Mouse (Mus musculus): ENCODE data around the gene Cib1. TPM values are rescaled to one million over a fixed set of nuclear protein-coding genes. Genes with fewer than 3 reads are reported as not detected.
A peak's percentile ranks its signal among the peaks of the same experiment; 100 is the strongest.

Cib1 gene
- polyA plus RNA-seq, 1 experiment from 2014 or later: 55.0 TPM

GRCm38 (mm10) chr7:80192226-80193061 lies 40.2 kb downstream of the Cib1 start:
- peak overlapping the region; percentile 62; the same call in 1 of the 2 replicates for H3K27ac ChIP-seq (ENCODE audit: low read depth, low read length)
- 5% methylated on average over 16 of the region's 16 CpGs for WGBS
- no peaks in the 10 kb centered on the region for H3K9me3 ChIP-seq (ENCODE audit: control insufficient read depth, low read length)
- DNase-seq (ENCODE audit: low spot score, missing footprints) (peak; percentile 96), ATAC-seq (ENCODE audit: low FRiP score) (peak; percentile 87)
- peak overlapping the region; percentile 34 for H3K4me2 ChIP-seq
- no peaks in the 10 kb centered on the region for H3K27me3 ChIP-seq (ENCODE audit: control insufficient read depth, insufficient read depth, low read length)
- peaks cover 44% of the 10 kb centered on the region for H3K4me1 ChIP-seq (ENCODE audit: control insufficient read depth, insufficient read depth, low read length)
- H3K36me3 ChIP-seq (ENCODE audit: control insufficient read depth, insufficient read depth, low read length): no peaks in the 10 kb centered on the region
- peak overlapping the region; percentile 10 for H3K9ac ChIP-seq (ENCODE audit: low read length)
- peak overlapping the region; percentile 10 for H3K4me3 ChIP-seq (ENCODE audit: low read depth, low read length)

DNA sequence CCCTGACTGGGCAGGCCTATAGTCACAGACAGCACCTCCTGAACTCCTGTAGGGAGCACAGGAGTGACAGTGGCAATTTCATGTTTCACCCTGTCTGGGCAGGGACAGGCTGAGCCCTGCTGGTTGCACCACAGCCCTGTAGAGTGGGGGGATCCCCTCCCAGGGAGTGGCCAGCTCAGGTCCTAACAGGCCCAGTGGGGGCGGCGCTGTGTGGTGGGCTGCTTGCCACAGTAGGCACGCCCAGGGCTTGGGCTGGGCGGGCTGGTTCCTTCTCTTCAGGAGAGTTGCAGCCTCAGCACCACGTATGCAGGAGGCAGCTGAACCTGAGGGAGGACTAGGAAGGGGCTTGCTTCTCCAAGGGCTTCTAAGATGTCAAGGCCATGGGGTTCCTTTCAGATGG lies 41.2 kb downstream of the Cib1 start:
- WGBS: 32% methylated on average over 5 of the region's 5 CpGs
- ATAC-seq (ENCODE audit: low FRiP score): no peak
- Histone ChIP-seq H3K27ac (ENCODE audit: low read depth, low read length) (no peak overlapping the region; the same call in 1 of the 2 replicates), H3K36me3 (ENCODE audit: control insufficient read depth, insufficient read depth, low read length) (no peaks in the 10 kb centered on the region), H3K4me2 (no peak overlapping the region), H3K4me1 (ENCODE audit: control insufficient read depth, insufficient read depth, low read length) (peaks cover 43% of the 10 kb centered on the region), H3K9ac (ENCODE audit: low read length) (no peak overlapping the region; the same call in 1 of the 2 replicates), H3K4me3 (ENCODE audit: low read depth, low read length) (no peak overlapping the region), H3K27me3 (ENCODE audit: control insufficient read depth, insufficient read depth, low read length) (no peaks in the 10 kb centered on the region), H3K9me3 (ENCODE audit: control insufficient read depth, low read length) (no peaks in the 10 kb centered on the region)
- no peak for DNase-seq (ENCODE audit: low spot score, missing footprints)

- peaks cover 43% of the 10 kb centered on the region for H3K4me1 ChIP-seq (ENCODE audit: control insufficient read depth, insufficient read depth, low read length)
Measured at GRCm38 (mm10) chr7:80189147-80189933, 43.3 kb downstream of the Cib1 start.

GRCm38 (mm10) chr7:80188579-80189125 lies 44.0 kb downstream of the Cib1 start:
- H3K4me2 ChIP-seq: no peak overlapping the region
- WGBS: 62% methylated on average over 2 of the region's 2 CpGs
- DNase-seq (ENCODE audit: low spot score, missing footprints) (no peak), ATAC-seq (ENCODE audit: low FRiP score) (no peak)
- H3K27ac ChIP-seq (ENCODE audit: low read depth, low read length): no peak overlapping the region
- H3K27me3 ChIP-seq (ENCODE audit: control insufficient read depth, insufficient read depth, low read length): no peaks in the 10 kb centered on the region
- H3K9ac ChIP-seq (ENCODE audit: low read length): no peak overlapping the region
- no peaks in the 10 kb centered on the region for H3K9me3 ChIP-seq (ENCODE audit: control insufficient read depth, low read length)
- no peak overlapping the region for H3K4me3 ChIP-seq (ENCODE audit: low read depth, low read length)
- peaks cover 40% of the 10 kb centered on the region for H3K4me1 ChIP-seq (ENCODE audit: control insufficient read depth, insufficient read depth, low read length)
- H3K36me3 ChIP-seq (ENCODE audit: control insufficient read depth, insufficient read depth, low read length): no peaks in the 10 kb centered on the region

More at GRCm38 (mm10) chr7:80189147-80189933, 43.3 kb downstream of the Cib1 start:
- no peaks in the 10 kb centered on the region for H3K27me3 ChIP-seq (ENCODE audit: control insufficient read depth, insufficient read depth, low read length)
- no peaks in the 10 kb centered on the region for H3K36me3 ChIP-seq (ENCODE audit: control insufficient read depth, insufficient read depth, low read length)
- 60% methylated on average over 11 of the region's 11 CpGs for WGBS
- no peak overlapping the region for H3K9ac ChIP-seq (ENCODE audit: low read length)
- ATAC-seq (ENCODE audit: low FRiP score) (no peak), DNase-seq (ENCODE audit: low spot score, missing footprints) (no peak)
- H3K9me3 ChIP-seq (ENCODE audit: control insufficient read depth, low read length): no peaks in the 10 kb centered on the region
- H3K4me3 ChIP-seq (ENCODE audit: low read depth, low read length): no peak overlapping the region
- H3K27ac ChIP-seq (ENCODE audit: low read depth, low read length): no peak overlapping the region
- H3K4me2 ChIP-seq: no peak overlapping the region

DNA sequence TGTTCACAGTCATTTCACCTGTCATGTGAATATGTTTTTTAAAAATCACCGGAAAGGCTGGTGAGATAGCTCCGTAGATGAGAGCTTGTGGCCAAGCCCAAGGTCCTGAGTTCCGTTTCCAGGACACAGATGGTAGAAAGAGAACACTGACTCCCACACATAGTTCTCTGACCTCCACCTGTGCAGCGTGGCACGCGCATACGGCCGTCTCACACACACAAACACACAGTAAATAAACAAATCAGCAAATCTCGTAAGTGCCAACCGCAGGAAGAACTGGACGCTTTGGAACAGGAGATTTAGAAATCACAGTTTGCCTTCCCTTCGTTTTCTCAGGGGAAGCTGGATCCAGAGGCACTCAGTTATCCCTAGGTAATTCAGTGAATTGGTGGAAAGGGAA lies 45.1 kb downstream of the Cib1 start:
- Histone ChIP-seq H3K4me3 (ENCODE audit: low read depth, low read length) (peak overlapping the region; percentile 46), H3K27me3 (ENCODE audit: control insufficient read depth, insufficient read depth, low read length) (no peaks in the 10 kb centered on the region), H3K4me2 (peak overlapping the region; percentile 56), H3K4me1 (ENCODE audit: control insufficient read depth, insufficient read depth, low read length) (peaks cover 35% of the 10 kb centered on the region), H3K27ac (ENCODE audit: low read depth, low read length) (peak overlapping the region; percentile 83), H3K36me3 (ENCODE audit: control insufficient read depth, insufficient read depth, low read length) (no peaks in the 10 kb centered on the region), H3K9me3 (ENCODE audit: control insufficient read depth, low read length) (no peaks in the 10 kb centered on the region), H3K9ac (ENCODE audit: low read length) (peak overlapping the region; percentile 64)
- DNase-seq (ENCODE audit: low spot score, missing footprints) (peak; percentile 89), ATAC-seq (ENCODE audit: low FRiP score) (no peak)
- WGBS: 36% methylated on average over 12 of the region's 12 CpGs

DNA sequence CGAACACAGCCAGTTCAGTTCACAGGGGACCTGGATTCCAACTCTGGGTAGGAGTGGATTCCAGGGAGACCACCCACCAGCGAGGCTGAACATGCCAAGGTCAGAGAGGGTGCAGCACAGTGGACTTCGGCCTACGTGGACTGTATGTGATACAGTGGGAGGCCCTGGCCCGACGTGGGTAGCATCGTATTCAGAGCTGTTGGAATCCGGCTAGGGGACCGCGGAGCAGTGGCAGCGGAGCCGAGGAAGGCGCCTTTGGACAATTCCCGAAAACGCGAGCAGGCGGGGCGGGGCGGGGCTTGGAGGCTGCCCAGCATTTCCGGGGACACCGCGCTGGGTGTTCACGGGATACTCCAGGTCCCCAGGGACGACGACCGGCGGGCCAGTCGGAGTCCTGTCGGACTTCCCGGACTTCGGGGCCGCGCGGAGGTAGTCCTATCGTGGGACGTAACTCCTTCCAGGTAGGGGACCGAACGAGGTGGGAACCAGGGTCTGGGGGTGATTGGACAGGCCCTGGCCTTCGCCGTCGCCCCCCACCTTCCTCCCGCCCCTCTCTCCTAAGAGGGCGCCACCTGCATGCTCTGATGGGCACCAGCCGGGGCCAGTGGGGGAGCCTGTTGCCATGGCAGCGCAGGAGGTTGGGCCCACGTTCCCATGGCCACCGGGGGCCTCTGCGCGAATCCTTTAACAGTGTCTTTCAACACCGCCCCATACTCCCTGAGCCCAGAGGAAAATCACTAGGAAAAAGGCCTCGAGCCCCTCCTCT lies 45.9 kb downstream of the Cib1 start, which contains the start of gene Sema4b:
Gene Sema4b, plus strand, starts transcription at position 311 of the 766 bp plus-strand sequence.
- Histone ChIP-seq H3K4me3 (ENCODE audit: low read depth, low read length) (peak within 1 kb of the TSS; percentile 46), H3K9me3 (ENCODE audit: control insufficient read depth, low read length) (no peaks in the 10 kb centered on the region), H3K4me1 (ENCODE audit: control insufficient read depth, insufficient read depth, low read length) (peaks cover 27% of the 10 kb centered on the region), H3K27me3 (ENCODE audit: control insufficient read depth, insufficient read depth, low read length) (no peaks in the 10 kb centered on the region), H3K36me3 (ENCODE audit: control insufficient read depth, insufficient read depth, low read length) (no peaks in the 10 kb centered on the region), H3K4me2 (peak within 1 kb of the TSS; percentile 56), H3K27ac (ENCODE audit: low read depth, low read length) (peak within 1 kb of the TSS; percentile 83), H3K9ac (ENCODE audit: low read length) (peak within 1 kb of the TSS; percentile 68)
- ATAC-seq (ENCODE audit: low FRiP score) (peak; percentile 94), DNase-seq (ENCODE audit: low spot score, missing footprints) (peak; percentile 99)
- under 1% methylated on average over 51 of the region's 51 CpGs for WGBS

DNA sequence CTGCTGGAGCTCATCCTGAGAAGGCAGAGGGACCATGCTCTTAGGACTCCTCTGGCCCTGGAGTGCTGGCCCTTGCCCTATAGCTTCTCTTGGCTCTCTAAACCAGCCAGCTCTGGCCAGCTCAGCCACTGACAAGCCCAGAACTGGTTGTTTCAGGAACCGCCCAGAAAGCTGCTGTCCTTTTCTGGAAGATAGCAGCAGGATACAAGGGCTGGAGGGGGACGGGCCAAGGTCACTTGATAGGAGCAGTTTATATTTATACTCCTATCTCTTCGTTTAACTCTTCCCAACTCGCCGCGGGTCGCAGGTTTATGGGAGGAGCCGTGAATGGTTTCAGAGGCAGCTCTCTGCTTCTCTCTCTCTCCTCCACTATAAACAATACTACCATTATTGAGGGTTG lies 46.6 kb downstream of the Cib1 start:
- ATAC-seq (ENCODE audit: low FRiP score): no peak
- no peak for DNase-seq (ENCODE audit: low spot score, missing footprints)
- Histone ChIP-seq H3K27me3 (ENCODE audit: control insufficient read depth, insufficient read depth, low read length) (no peaks in the 10 kb centered on the region), H3K27ac (ENCODE audit: low read depth, low read length) (peak overlapping the region; percentile 83; the same call in 1 of the 2 replicates), H3K36me3 (ENCODE audit: control insufficient read depth, insufficient read depth, low read length) (no peaks in the 10 kb centered on the region), H3K4me1 (ENCODE audit: control insufficient read depth, insufficient read depth, low read length) (peaks cover 22% of the 10 kb centered on the region), H3K4me2 (peak overlapping the region; percentile 56; the same call in 1 of the 2 replicates), H3K9me3 (ENCODE audit: control insufficient read depth, low read length) (no peaks in the 10 kb centered on the region), H3K9ac (ENCODE audit: low read length) (no peak overlapping the region), H3K4me3 (ENCODE audit: low read depth, low read length) (no peak overlapping the region)
- WGBS: 12% methylated on average over 8 of the region's 8 CpGs

DNA sequence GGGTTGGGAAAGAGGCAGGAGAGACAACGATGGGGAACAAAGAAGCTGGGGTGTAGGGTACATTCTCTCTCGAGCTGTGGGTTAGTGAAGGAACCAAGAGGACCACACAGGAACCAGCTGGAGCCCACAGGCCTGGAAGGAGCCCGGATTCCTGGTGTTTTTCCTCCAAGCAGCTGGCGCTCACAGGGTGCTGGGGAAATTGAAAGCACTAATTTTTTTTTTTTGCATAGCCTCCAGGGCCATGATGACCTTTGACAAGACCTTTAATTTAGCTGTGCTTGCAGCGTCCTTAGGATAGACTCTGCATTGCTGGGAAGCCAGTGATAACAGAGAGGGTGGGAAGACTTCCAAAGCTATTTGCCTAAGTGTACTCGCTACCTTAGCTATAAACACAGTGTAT lies 47.6 kb downstream of the Cib1 start:
- Histone ChIP-seq H3K4me2 (no peak overlapping the region), H3K9ac (ENCODE audit: low read length) (no peak overlapping the region), H3K27me3 (ENCODE audit: control insufficient read depth, insufficient read depth, low read length) (no peaks in the 10 kb centered on the region), H3K36me3 (ENCODE audit: control insufficient read depth, insufficient read depth, low read length) (no peaks in the 10 kb centered on the region), H3K27ac (ENCODE audit: low read depth, low read length) (peak overlapping the region; percentile 31; the same call in 1 of the 2 replicates), H3K4me1 (ENCODE audit: control insufficient read depth, insufficient read depth, low read length) (peaks cover 21% of the 10 kb centered on the region), H3K4me3 (ENCODE audit: low read depth, low read length) (no peak overlapping the region), H3K9me3 (ENCODE audit: control insufficient read depth, low read length) (no peaks in the 10 kb centered on the region)
- ATAC-seq (ENCODE audit: low FRiP score) (no peak), DNase-seq (ENCODE audit: low spot score, missing footprints) (peak; percentile 85)
- 73% methylated on average over 6 of the region's 6 CpGs for WGBS

Data from midbrain, embryonic 11.5 days (tissue).